Mouse (Mus musculus): ENCODE results near the gene Znrf2.
A peak's percentile ranks its signal among the peaks of the same experiment; 100 is the strongest.

Znrf2 gene

GRCm38 (mm10) chr6:54793853-54794252 is 22.9 kb upstream of the Znrf2 start:
- H3K27me3 ChIP-seq (ENCODE audit: control insufficient read depth, insufficient read depth, low read length, poor library complexity, severe bottlenecking): no peaks in the 10 kb centered on the region

GRCm38 (mm10) chr6:54794372-54794771 is 22.3 kb upstream of the Znrf2 start:
- Histone ChIP-seq H3K27me3 (ENCODE audit: control insufficient read depth, insufficient read depth, low read length, poor library complexity, severe bottlenecking) (no peaks in the 10 kb centered on the region), H3K36me3 (ENCODE audit: control insufficient read depth, insufficient read depth, low read length, poor library complexity, severe bottlenecking) (no peaks in the 10 kb centered on the region)
- no peak for DNase-seq (ENCODE audit: low read depth, low spot score)

More at GRCm38 (mm10) chr6:54793853-54794252, 22.9 kb upstream of the Znrf2 start:
- no peaks in the 10 kb centered on the region for H3K36me3 ChIP-seq (ENCODE audit: control insufficient read depth, insufficient read depth, low read length, poor library complexity, severe bottlenecking)
- no peak for DNase-seq (ENCODE audit: low read depth, low spot score)

- H3K36me3 ChIP-seq (ENCODE audit: control insufficient read depth, insufficient read depth, low read length, poor library complexity, severe bottlenecking): no peaks in the 10 kb centered on the region
- DNase-seq (ENCODE audit: low read depth, low spot score): no peak
- no peaks in the 10 kb centered on the region for H3K27me3 ChIP-seq (ENCODE audit: control insufficient read depth, insufficient read depth, low read length, poor library complexity, severe bottlenecking)
Measured at GRCm38 (mm10) chr6:54794991-54795390, 21.7 kb upstream of the Znrf2 start.

- no peaks in the 10 kb centered on the region for H3K36me3 ChIP-seq (ENCODE audit: control insufficient read depth, insufficient read depth, low read length, poor library complexity, severe bottlenecking)
- DNase-seq (ENCODE audit: low read depth, low spot score): no peak
- no peaks in the 10 kb centered on the region for H3K27me3 ChIP-seq (ENCODE audit: control insufficient read depth, insufficient read depth, low read length, poor library complexity, severe bottlenecking)
Measured at GRCm38 (mm10) chr6:54795971-54796370, 20.7 kb upstream of the Znrf2 start.

- DNase-seq (ENCODE audit: low read depth, low spot score): no peak
- H3K27me3 ChIP-seq (ENCODE audit: control insufficient read depth, insufficient read depth, low read length, poor library complexity, severe bottlenecking): no peaks in the 10 kb centered on the region
- no peaks in the 10 kb centered on the region for H3K36me3 ChIP-seq (ENCODE audit: control insufficient read depth, insufficient read depth, low read length, poor library complexity, severe bottlenecking)
Measured at GRCm38 (mm10) chr6:54802348-54802747, 14.4 kb upstream of the Znrf2 start.

GRCm38 (mm10) chr6:54804066-54804864 is 12.5 kb upstream of the Znrf2 start:
- no peaks in the 10 kb centered on the region for H3K27me3 ChIP-seq (ENCODE audit: control insufficient read depth, insufficient read depth, low read length, poor library complexity, severe bottlenecking)
- DNase-seq (ENCODE audit: low read depth, low spot score): no peak
- H3K36me3 ChIP-seq (ENCODE audit: control insufficient read depth, insufficient read depth, low read length, poor library complexity, severe bottlenecking): no peaks in the 10 kb centered on the region

- Histone ChIP-seq H3K36me3 (ENCODE audit: control insufficient read depth, insufficient read depth, low read length, poor library complexity, severe bottlenecking) (no peaks in the 10 kb centered on the region), H3K27me3 (ENCODE audit: control insufficient read depth, insufficient read depth, low read length, poor library complexity, severe bottlenecking) (no peaks in the 10 kb centered on the region)
- DNase-seq (ENCODE audit: low read depth, low spot score): no peak
Measured at GRCm38 (mm10) chr6:54805779-54806178, 10.9 kb upstream of the Znrf2 start.

GRCm38 (mm10) chr6:54809531-54810313 is 7.0 kb upstream of the Znrf2 start:
- H3K36me3 ChIP-seq (ENCODE audit: control insufficient read depth, insufficient read depth, low read length, poor library complexity, severe bottlenecking): no peaks in the 10 kb centered on the region
- DNase-seq (ENCODE audit: low read depth, low spot score): peak; percentile 65
- no peaks in the 10 kb centered on the region for H3K27me3 ChIP-seq (ENCODE audit: control insufficient read depth, insufficient read depth, low read length, poor library complexity, severe bottlenecking)

GRCm38 (mm10) chr6:54810314-54810646 is 6.4 kb upstream of the Znrf2 start:
- no peak for DNase-seq (ENCODE audit: low read depth, low spot score)

GRCm38 (mm10) chr6:54811546-54812250 is 5.0 kb upstream of the Znrf2 start:
- Histone ChIP-seq H3K36me3 (ENCODE audit: control insufficient read depth, insufficient read depth, low read length, poor library complexity, severe bottlenecking) (no peaks in the 10 kb centered on the region), H3K27me3 (ENCODE audit: control insufficient read depth, insufficient read depth, low read length, poor library complexity, severe bottlenecking) (no peaks in the 10 kb centered on the region)
- peak; percentile 61 for DNase-seq (ENCODE audit: low read depth, low spot score)

More at GRCm38 (mm10) chr6:54810314-54810646, 6.4 kb upstream of the Znrf2 start:
- no peaks in the 10 kb centered on the region for H3K27me3 ChIP-seq (ENCODE audit: control insufficient read depth, insufficient read depth, low read length, poor library complexity, severe bottlenecking)
- H3K36me3 ChIP-seq (ENCODE audit: control insufficient read depth, insufficient read depth, low read length, poor library complexity, severe bottlenecking): no peaks in the 10 kb centered on the region

- no peaks in the 10 kb centered on the region for H3K36me3 ChIP-seq (ENCODE audit: control insufficient read depth, insufficient read depth, low read length, poor library complexity, severe bottlenecking)
- H3K27me3 ChIP-seq (ENCODE audit: control insufficient read depth, insufficient read depth, low read length, poor library complexity, severe bottlenecking): no peaks in the 10 kb centered on the region
- DNase-seq (ENCODE audit: low read depth, low spot score): no peak
Measured at GRCm38 (mm10) chr6:54812276-54812675, 4.4 kb upstream of the Znrf2 start.

- DNase-seq (ENCODE audit: low read depth, low spot score): no peak
- Histone ChIP-seq H3K27me3 (ENCODE audit: control insufficient read depth, insufficient read depth, low read length, poor library complexity, severe bottlenecking) (no peaks in the 10 kb centered on the region), H3K36me3 (ENCODE audit: control insufficient read depth, insufficient read depth, low read length, poor library complexity, severe bottlenecking) (no peaks in the 10 kb centered on the region)
Measured at GRCm38 (mm10) chr6:54815428-54816130, 1.1 kb upstream of the Znrf2 start.

GRCm38 (mm10) chr6:54817266-54817767 is 601 bp downstream of the Znrf2 start:
- H3K36me3 ChIP-seq (ENCODE audit: control insufficient read depth, insufficient read depth, low read length, poor library complexity, severe bottlenecking): no peaks in the 10 kb centered on the region
- no peaks in the 10 kb centered on the region for H3K27me3 ChIP-seq (ENCODE audit: control insufficient read depth, insufficient read depth, low read length, poor library complexity, severe bottlenecking)

GRCm38 (mm10) chr6:54818389-54818788 is 1.7 kb downstream of the Znrf2 start:
- DNase-seq (ENCODE audit: low read depth, low spot score): no peak
- Histone ChIP-seq H3K27me3 (ENCODE audit: control insufficient read depth, insufficient read depth, low read length, poor library complexity, severe bottlenecking) (no peaks in the 10 kb centered on the region), H3K36me3 (ENCODE audit: control insufficient read depth, insufficient read depth, low read length, poor library complexity, severe bottlenecking) (no peaks in the 10 kb centered on the region)

More at GRCm38 (mm10) chr6:54817266-54817767, 601 bp downstream of the Znrf2 start:
- peak; percentile 87 for DNase-seq (ENCODE audit: low read depth, low spot score)

All from splenic B cell, adult 2 months (primary cell).